Mouse (Mus musculus) spleen, postnatal 4 days (tissue): ENCODE measurements around the gene Gm8180.
A peak's percentile ranks its signal among the peaks of the same experiment; 100 is the strongest.
"Not testable (repeated sequence)": the region's sequence is repeated elsewhere in the genome, so short reads cannot be mapped to it uniquely, and the experiment has no call there.

ENCODE experiments used
- DNase-seq, 2 experiments: peaks; one replicate each; pipeline ENCODE4 v3.0.0; 2022; ENCODE audit warnings: low spot score in 2 of 2

Gm8180 gene

DNA sequence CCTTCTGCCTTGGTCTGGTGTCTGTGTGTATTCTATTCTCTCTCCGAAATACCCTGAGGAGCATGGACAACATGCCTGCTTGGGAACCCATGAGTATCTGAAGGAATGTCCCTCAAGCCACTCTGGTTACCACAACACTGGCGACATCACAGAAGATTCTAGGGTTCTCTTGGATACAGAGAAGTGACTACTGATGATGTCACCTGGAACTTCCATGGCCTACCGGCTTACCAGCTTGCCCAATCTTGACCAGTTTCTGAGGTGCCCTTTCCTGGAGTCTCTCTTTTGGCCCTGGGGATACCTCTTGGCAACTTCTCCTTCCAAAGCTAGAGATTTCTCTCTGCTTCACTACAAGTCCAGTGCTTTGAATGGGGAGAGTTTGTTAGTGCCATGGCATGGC is at the start of gene Gm8180:
Gm8180 (minus strand) TSS at position 101 of the 400 bp plus-strand sequence.
- not testable (repeated sequence) for DNase-seq

DNA sequence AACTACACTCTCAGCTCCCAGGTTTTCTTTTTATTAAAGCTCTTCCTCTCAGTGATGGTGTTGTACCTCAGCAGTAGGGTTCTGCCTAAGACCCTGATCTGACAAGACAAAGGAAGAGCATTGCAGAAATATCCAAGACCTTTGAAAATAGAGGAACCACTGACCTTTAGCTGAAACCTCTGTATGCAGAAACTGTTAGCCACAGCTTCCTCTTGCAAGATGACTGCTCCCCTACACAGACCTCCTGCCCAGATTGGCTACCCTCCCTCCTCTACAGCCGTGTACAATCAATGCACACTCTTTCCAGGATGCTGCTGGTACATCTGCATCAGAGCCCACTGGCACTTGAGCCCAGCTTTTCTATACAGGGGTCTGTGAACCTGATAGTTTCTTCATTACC is 45.8 kb upstream of the Gm8180 start:
- not testable (repeated sequence) for DNase-seq

DNA sequence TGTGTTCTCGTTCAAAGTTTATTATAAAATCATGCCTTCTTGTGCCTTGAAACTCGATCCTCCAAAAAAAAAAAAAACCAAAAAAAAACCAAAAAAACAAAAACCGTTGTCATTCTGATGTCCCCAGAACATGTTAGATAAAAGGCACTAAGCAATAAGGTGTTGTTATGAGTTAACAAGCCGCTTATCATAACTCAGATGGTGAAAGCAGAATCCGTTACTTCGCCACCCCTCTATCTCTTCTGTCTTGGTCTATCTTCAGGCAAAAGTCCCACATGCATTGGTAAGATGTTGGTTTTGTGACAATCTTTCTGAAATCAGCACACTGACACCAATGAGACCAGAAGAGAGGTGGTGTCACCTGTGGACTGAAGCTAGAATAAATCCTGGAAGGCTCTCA is 39.6 kb upstream of the Gm8180 start:
- not testable (repeated sequence) for DNase-seq

DNA sequence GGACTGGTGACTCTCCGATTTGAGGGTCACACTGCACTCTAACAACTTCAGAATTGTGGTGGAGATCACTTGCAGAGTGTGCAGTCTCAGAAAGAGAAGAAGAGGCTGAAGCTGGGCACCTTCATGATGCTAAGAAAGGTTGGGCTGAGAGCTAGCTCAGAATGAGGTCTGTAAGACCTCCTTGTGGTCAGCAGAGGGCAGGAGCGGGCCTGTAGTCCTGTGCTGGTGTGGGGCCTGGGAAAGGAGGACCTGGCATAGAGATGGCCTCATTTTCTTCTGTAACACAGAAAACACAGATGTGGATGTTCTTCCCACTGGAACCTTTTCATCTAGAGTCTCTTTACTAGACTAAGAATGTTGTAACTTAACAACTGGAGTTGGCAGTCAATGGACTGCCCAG is 37.3 kb upstream of the Gm8180 start:
- DNase-seq: not testable (repeated sequence)

DNA sequence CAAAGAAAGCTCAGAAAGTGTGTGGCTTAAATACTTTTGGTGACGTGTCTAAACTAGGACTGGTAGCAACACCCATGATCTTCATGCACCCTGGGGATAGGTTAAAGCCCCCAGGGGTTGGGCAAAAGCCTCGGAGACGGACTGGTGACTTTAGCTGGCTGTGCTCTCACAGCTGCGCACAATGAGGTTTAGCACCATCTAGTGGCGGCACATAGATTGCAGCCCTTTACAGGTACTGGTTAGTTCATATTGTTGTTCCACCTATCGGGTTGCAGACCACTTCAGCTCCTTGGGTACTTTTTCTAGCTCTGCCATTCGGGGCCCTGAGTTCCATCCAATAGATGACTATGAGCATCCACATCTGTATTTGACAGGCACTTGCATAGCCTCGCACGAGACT is 27.9 kb upstream of the Gm8180 start:
- DNase-seq: peak in 1 of 2 experiments; percentile 61

DNA sequence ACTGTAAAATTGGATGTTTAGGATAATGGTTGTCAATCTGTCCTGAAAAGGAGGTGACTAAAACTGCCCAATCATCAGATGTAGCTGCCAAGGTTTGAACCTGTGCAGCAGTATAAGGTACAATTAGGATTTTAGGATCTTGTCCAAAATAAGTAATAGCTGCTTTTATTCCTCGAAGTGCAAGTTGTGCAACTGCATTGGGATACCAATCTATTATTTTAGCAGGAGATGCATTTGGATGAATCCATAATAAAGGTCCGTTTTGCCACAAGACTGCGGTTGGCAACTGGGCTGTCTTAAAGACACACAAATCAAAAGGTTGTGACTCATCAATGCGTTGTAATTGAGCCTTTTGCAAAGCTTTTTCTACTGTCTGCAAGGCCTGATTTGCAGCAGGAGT is 23.6 kb upstream of the Gm8180 start:
- not testable (repeated sequence) for DNase-seq

DNA sequence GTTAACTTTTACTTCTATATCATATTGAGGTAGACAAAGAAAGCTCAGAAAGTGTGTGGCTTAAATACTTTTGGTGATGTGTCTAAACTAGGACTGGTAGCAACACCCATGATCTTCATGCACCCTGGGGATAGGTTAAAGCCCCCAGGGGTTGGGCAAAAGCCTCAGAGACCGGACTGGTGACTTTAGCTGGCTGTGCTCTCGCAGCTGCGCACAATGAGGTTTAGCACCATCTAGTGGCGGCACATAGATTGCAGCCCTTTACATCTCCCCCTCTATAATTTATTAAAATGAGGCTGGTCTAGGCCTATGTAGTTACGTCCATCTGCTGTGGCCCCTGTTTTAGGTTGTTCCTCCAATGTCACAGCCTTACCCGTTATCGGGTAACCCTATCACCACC is 19.9 kb upstream of the Gm8180 start:
- not testable (repeated sequence) for DNase-seq

DNA sequence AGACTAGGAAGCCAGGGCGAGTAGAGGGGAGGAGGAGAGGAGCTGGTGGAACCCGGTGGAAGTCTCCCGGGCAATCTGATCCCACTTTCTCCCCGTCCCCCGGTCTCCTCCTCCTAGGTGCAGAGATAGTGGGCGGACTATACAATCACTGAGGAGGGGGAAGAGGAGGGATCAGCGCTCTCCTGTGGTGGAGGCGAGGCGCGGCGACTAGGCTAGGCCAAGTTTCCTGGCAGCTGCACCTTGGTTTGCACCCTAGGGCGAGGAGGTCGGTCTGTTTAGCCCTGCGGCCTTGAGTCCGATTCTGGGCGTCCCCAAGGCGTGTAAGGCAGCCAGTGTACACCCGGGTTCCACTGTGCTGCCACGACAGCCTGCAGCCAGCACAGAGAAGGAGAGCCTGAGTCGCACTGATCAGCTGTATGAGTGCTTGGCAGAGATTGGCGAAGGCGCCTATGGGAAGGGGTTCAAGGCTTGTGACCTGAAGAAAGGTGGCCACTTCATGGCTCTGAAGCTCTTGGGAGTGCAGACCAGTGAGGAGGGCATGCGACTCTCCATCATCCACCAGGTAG is 12.4 kb upstream of the Gm8180 start:
- not testable (repeated sequence) for DNase-seq

DNA sequence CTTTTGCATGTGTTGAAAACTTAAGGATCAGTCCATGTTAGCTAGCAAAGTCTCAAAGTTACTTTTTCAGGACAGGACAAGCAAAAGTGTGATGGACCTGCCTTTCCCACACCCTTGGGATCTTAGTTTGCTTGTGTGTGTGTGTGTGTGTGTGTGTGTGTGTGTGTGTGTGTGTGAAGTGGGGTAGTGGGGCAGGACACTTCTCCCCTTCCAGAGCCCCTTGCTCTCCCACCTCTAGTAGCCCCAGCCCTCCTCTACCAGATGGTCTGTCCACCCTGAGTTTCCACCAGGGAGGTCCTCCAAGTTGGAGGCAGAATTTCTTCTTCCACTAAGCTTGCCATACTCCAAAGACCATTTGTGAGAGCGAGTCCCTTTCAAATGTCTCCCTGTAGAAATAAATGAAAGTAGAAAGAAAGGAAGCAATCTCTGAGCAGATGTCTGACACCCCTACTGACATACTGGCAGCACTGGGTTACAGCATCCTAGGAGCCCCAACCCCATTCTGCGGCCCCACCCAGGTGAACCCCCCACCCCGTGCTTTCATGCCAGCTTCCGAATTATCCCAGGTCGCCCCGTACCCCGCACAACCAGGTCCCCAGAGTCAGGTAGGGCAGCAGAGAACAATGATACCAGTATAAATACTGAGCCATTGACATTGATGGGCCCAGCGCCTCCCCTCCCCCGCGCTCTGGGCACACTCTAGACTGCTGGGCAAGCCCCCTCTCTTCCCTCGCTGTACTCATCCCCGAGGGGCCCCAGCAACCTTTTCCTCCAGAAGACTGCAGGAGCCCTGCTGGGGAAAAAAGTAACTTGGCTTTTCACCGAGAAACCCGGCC is 11.7 kb upstream of the Gm8180 start:
- DNase-seq: no peak

DNA sequence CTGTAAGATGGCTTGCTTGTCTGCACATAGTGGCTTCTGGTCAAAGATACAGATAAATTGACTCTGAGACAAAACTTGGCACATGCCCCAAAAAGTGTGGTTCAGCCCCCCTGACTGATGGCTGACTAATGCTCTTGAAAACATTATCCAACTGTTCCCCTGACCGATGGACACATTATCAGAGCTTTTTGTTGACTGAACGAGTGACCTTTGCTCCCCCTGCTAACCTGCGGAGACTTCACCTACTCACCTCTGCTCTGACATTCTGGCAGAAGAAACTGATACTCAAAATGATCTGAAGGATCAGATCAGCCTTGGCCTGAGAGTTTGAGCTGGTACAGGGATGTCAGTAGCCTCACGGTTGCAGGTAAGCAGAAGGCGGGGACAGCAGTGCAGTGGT is 9.3 kb upstream of the Gm8180 start:
- not testable (repeated sequence) for DNase-seq

DNA sequence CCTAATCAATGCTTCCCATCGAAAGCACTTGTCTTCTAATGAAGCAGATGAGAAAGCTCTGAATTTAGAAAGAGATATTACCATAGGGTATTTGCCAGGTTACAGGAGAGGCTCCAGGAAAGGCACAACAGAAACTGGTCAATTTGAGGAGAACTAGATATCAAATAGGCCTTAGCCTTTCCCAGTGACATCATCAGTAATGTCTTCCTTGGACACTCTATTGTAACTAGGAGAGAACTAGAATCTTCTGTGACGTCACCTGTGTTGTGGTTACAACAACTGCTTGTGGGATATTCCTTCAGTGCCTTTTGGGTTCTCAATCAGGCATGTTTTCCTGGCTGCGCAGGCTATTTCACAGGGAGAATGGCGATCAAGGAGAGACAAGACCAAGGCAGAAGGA is 37.0 kb downstream of the Gm8180 start, which contains the start of gene Gm6526:
Gm6526 (plus strand) TSS at position 301 of the 400 bp plus-strand sequence.
- DNase-seq: not testable (repeated sequence)
